Mouse (Mus musculus) erythroid progenitor cell, adult 5-6 weeks (primary cell): ENCODE data around the gene Pcsk6. TPM values are rescaled to one million over a fixed set of nuclear protein-coding genes. Genes with fewer than 3 reads are reported as not detected.
A peak's percentile ranks its signal among the peaks of the same experiment; 100 is the strongest.
"Not testable (repeated sequence)": the region's sequence is repeated elsewhere in the genome, so short reads cannot be mapped to it uniquely, and the experiment has no call there.

Source experiments
- ATAC-seq: replicated peaks from 2 replicates; pipeline ENCODE4 v1.8.0; 2016; ENCODE audit warnings: moderate number of reproducible peaks, mild to moderate bottlenecking, moderate TSS enrichment, inconsistent platforms; ENCODE audit not compliant: poor library complexity, low FRiP score, severe bottlenecking
- total RNA-seq, 2 experiments: library from RNA; stranded (forward) in 1 of 2; stranded (reverse) in 1 of 2; fragments of 150-400 nt in 1 of 2; fragments of 186-747, 209-891 nt in 1 of 2; gene quantifications; 2 replicates each; pipeline versions ENCODE4 v1.2.3 to v1.2.4; 2015 to 2017; ENCODE audit warnings: low replicate concordance in 2 of 2

Gene Pcsk6
- total RNA-seq, 2 experiments from 2014 or later = not detected

GRCm38 (mm10) chr7:66040026-66040814 is 178.7 kb downstream of the Pcsk6 start:
- no peak for ATAC-seq

- no peak for ATAC-seq
Observed at GRCm38 (mm10) chr7:66043552-66044459, 182.3 kb downstream of the Pcsk6 start, which contains the start of gene Gm45213. Gene Gm45213, plus strand, starts transcription at chr7:66043602.

GRCm38 (mm10) chr7:66044617-66045016 is 183.1 kb downstream of the Pcsk6 start:
- no peak for ATAC-seq

GRCm38 (mm10) chr7:66046921-66047918 is 185.7 kb downstream of the Pcsk6 start:
- no peak for ATAC-seq

- ATAC-seq = no peak
Observed at GRCm38 (mm10) chr7:66047975-66048374, 186.4 kb downstream of the Pcsk6 start.

GRCm38 (mm10) chr7:66048446-66049230 is 187.1 kb downstream of the Pcsk6 start:
- no peak for ATAC-seq

- ATAC-seq = no peak
Observed at GRCm38 (mm10) chr7:66053946-66054483, 192.5 kb downstream of the Pcsk6 start.

- not testable (repeated sequence) for ATAC-seq
Observed at GRCm38 (mm10) chr7:66055356-66055755, 193.8 kb downstream of the Pcsk6 start.

- no peak for ATAC-seq
Observed at GRCm38 (mm10) chr7:66058703-66059102, 197.2 kb downstream of the Pcsk6 start, which contains the start of gene Snrpa1. Gene Snrpa1, plus strand, starts transcription at chr7:66059003.

- peak; percentile 90 for ATAC-seq
Observed at GRCm38 (mm10) chr7:66060066-66060956, 198.8 kb downstream of the Pcsk6 start.

GRCm38 (mm10) chr7:66061057-66061456 is 199.5 kb downstream of the Pcsk6 start:
- 0 out of 2 replicates have a peak, but pooled peaks have one; percentile 23 for ATAC-seq

- ATAC-seq = no peak
Observed at GRCm38 (mm10) chr7:66076411-66076810, 214.9 kb downstream of the Pcsk6 start.

GRCm38 (mm10) chr7:66079364-66080230 is 218.1 kb downstream of the Pcsk6 start, which contains the start of gene Selenos:
Gene Selenos, plus strand, starts transcription at chr7:66079649.
- peak; percentile 99 for ATAC-seq

GRCm38 (mm10) chr7:66080231-66080613 is 218.7 kb downstream of the Pcsk6 start:
- no peak for ATAC-seq

GRCm38 (mm10) chr7:66083757-66084156 is 222.2 kb downstream of the Pcsk6 start:
- ATAC-seq = no peak

- no peak for ATAC-seq
Observed at GRCm38 (mm10) chr7:66084546-66084945, 223.0 kb downstream of the Pcsk6 start.
